Mouse (Mus musculus) thymus, adult 2 months (tissue): ENCODE results near the gene Gm17509.

Experiments
- CTCF ChIP-seq: fragments of 200-500 bp; IDR thresholded peaks from 2 replicates; pipeline ENCODE4 v1.5.1; 2012; ENCODE audit warnings: mild to moderate bottlenecking, control low read depth, low read length, moderate library complexity, borderline replicate concordance; ENCODE audit not compliant: control insufficient read depth, poor library complexity, insufficient read depth; ENCODE audit errors: extremely low read depth
- POLR2A ChIP-seq: fragments of 200-500 bp; IDR thresholded peaks from 2 replicates; pipeline ENCODE4 v1.6.1; 2012; ENCODE audit warnings: mild to moderate bottlenecking, low read length, control low read depth, moderate library complexity; ENCODE audit not compliant: control insufficient read depth, poor library complexity, insufficient read depth; ENCODE audit errors: extremely low read depth

GRCm38 (mm10) chr13:117202755-117203471 is 18.0 kb downstream of the Gm17509 start:
- TF ChIP-seq CTCF (no peak), POLR2A (no peak)
